Mouse (Mus musculus) testis, adult 2 months (tissue): ENCODE data around the gene Trio.

Experiments
- CTCF ChIP-seq: fragments of 200-500 bp; IDR thresholded peaks from 2 replicates; pipeline ENCODE4 v1.5.1; 2012; ENCODE audit warnings: low read depth, mild to moderate bottlenecking, inconsistent platforms, low read length, moderate library complexity; ENCODE audit not compliant: control insufficient read depth, insufficient read depth, insufficient replicate concordance
- POLR2A ChIP-seq: fragments of 200-500 bp; IDR thresholded peaks from 2 replicates; pipeline ENCODE4 v1.6.1; 2012; ENCODE audit warnings: low read depth, mild to moderate bottlenecking, inconsistent platforms, low read length, moderate library complexity; ENCODE audit not compliant: control insufficient read depth

GRCm38 (mm10) chr15:27886992-27887391 is 138.7 kb downstream of the Trio start:
- TF ChIP-seq POLR2A (no peak), CTCF (no peak)
